Mouse (Mus musculus): ENCODE results near the gene Pms1. TPM values are rescaled to one million over a fixed set of nuclear protein-coding genes. Genes with fewer than 3 reads are reported as not detected.
"Not testable (repeated sequence)": the region's sequence is repeated elsewhere in the genome, so short reads cannot be mapped to it uniquely, and the experiment has no call there.

The Pms1 gene
- 2.6 and 3.1 TPM in 2 replicates for polyA plus RNA-seq (2015; fragmentation: Nextera tagmentation; extraction: Ambion mirVana)

GRCm38 (mm10) chr1:53296581-53297383, at the start of gene Pms1, which contains the start of the genes Ormdl1 and Gm28778:
TSS of gene Pms1 (minus strand) at chr1:53297018.
TSS of gene Ormdl1 (plus strand) at chr1:53297095.
TSS of gene Gm28778 (plus strand) at chr1:53297111.
- Histone ChIP-seq H3K4me2 (ENCODE audit: low read depth, low read length) (peak within 1 kb of the TSS; percentile 83), H3K4me3 (ENCODE audit: low read depth, low read length) (peak within 1 kb of the TSS; percentile 71), H3K36me3 (replicated peaks; ENCODE audit: insufficient read depth, low read length) (peaks cover 8% of the 10 kb centered on the region; the same call in 1 of the 2 replicates), H3K9me3 (ENCODE audit: low read length) (no peaks in the 10 kb centered on the region), H3K27me3 (ENCODE audit: insufficient read depth, low read length) (no peaks in the 10 kb centered on the region), H3K9ac (replicated peaks) (peak within 1 kb of the TSS; percentile 81), H3K4me1 (ENCODE audit: insufficient read depth) (peaks cover 5% of the 10 kb centered on the region), H3K27ac (ENCODE audit: low read depth) (peak within 1 kb of the TSS; percentile 82)
- DNase-seq (peak; percentile 95), ATAC-seq (peak; percentile 100)
- no peak for TF ChIP-seq EP300 (IDR thresholded peaks at IDR 0.05; ENCODE audit: low read depth)
- TF ChIP-seq CTCF (IDR thresholded peaks at IDR 0.05; ENCODE audit: low read depth), result peak; percentile 28
- under 1% methylated on average over 66 of the region's 66 CpGs for WGBS (ENCODE audit: insufficient replicate concordance)

GRCm38 (mm10) chr1:53341071-53341470, 44.3 kb upstream of the Pms1 start:
- WGBS (ENCODE audit: insufficient replicate concordance), result 92% methylated on average over 2 of the region's 2 CpGs

GRCm38 (mm10) chr1:53337403-53337802, 40.6 kb upstream of the Pms1 start:
- not testable (repeated sequence) for ATAC-seq; DNase-seq; H3K4me2 ChIP-seq (ENCODE audit: low read depth, low read length); H3K36me3 ChIP-seq (replicated peaks; ENCODE audit: insufficient read depth, low read length); H3K9me3 ChIP-seq (ENCODE audit: low read length); H3K27ac ChIP-seq (ENCODE audit: low read depth); H3K4me1 ChIP-seq (ENCODE audit: insufficient read depth); H3K27me3 ChIP-seq (ENCODE audit: insufficient read depth, low read length); H3K9ac ChIP-seq (replicated peaks); H3K4me3 ChIP-seq (ENCODE audit: low read depth, low read length)
- WGBS (ENCODE audit: insufficient replicate concordance), result 59% methylated on average over 2 of the region's 2 CpGs

More at GRCm38 (mm10) chr1:53341071-53341470, 44.3 kb upstream of the Pms1 start:
- Histone ChIP-seq H3K4me3 (ENCODE audit: low read depth, low read length) (no peak overlapping the region), H3K36me3 (replicated peaks; ENCODE audit: insufficient read depth, low read length) (peaks cover 20% of the 10 kb centered on the region), H3K4me2 (ENCODE audit: low read depth, low read length) (no peak overlapping the region), H3K4me1 (ENCODE audit: insufficient read depth) (no peaks in the 10 kb centered on the region), H3K27me3 (ENCODE audit: insufficient read depth, low read length) (no peaks in the 10 kb centered on the region), H3K9ac (replicated peaks) (no peak overlapping the region), H3K9me3 (ENCODE audit: low read length) (no peaks in the 10 kb centered on the region), H3K27ac (ENCODE audit: low read depth) (no peak overlapping the region)
- ATAC-seq (peak; percentile 31; the same call in 1 of the 2 replicates), DNase-seq (no peak)
- TF ChIP-seq CTCF (IDR thresholded peaks at IDR 0.05; ENCODE audit: low read depth), result no peak
- TF ChIP-seq EP300 (IDR thresholded peaks at IDR 0.05; ENCODE audit: low read depth), result 0 out of 2 replicates have a peak, but pooled peaks have one; percentile 10

GRCm38 (mm10) chr1:53335465-53335864, 38.6 kb upstream of the Pms1 start:
- H3K36me3 ChIP-seq (replicated peaks; ENCODE audit: insufficient read depth, low read length), result no peaks in the 10 kb centered on the region
- H3K9me3 ChIP-seq (ENCODE audit: low read length), result no peaks in the 10 kb centered on the region
- ATAC-seq, result no peak
- H3K9ac ChIP-seq (replicated peaks), result no peak overlapping the region
- TF ChIP-seq EP300 (IDR thresholded peaks at IDR 0.05; ENCODE audit: low read depth) (no peak), CTCF (IDR thresholded peaks at IDR 0.05; ENCODE audit: low read depth) (no peak)
- no peak overlapping the region for H3K4me2 ChIP-seq (ENCODE audit: low read depth, low read length)
- no peaks in the 10 kb centered on the region for H3K4me1 ChIP-seq (ENCODE audit: insufficient read depth)
- H3K27ac ChIP-seq (ENCODE audit: low read depth), result no peak overlapping the region
- H3K4me3 ChIP-seq (ENCODE audit: low read depth, low read length), result no peak overlapping the region
- H3K27me3 ChIP-seq (ENCODE audit: insufficient read depth, low read length), result no peaks in the 10 kb centered on the region
- DNase-seq, result no peak

- 34% methylated on average over 5 of the region's 5 CpGs for WGBS (ENCODE audit: insufficient replicate concordance)
- not testable (repeated sequence) for H3K9me3 ChIP-seq (ENCODE audit: low read length)
Measured at GRCm38 (mm10) chr1:53333527-53333926, 36.7 kb upstream of the Pms1 start.

GRCm38 (mm10) chr1:53324827-53325494, 28.1 kb upstream of the Pms1 start:
- DNase-seq (no peak), ATAC-seq (no peak)
- no peak overlapping the region for H3K27ac ChIP-seq (ENCODE audit: low read depth)
- no peaks in the 10 kb centered on the region for H3K4me1 ChIP-seq (ENCODE audit: insufficient read depth)
- no peaks in the 10 kb centered on the region for H3K9me3 ChIP-seq (ENCODE audit: low read length)
- H3K27me3 ChIP-seq (ENCODE audit: insufficient read depth, low read length), result no peaks in the 10 kb centered on the region
- no peak overlapping the region for H3K4me2 ChIP-seq (ENCODE audit: low read depth, low read length)
- no peak overlapping the region for H3K4me3 ChIP-seq (ENCODE audit: low read depth, low read length)
- TF ChIP-seq CTCF (IDR thresholded peaks at IDR 0.05; ENCODE audit: low read depth), result no peak
- no peak for TF ChIP-seq EP300 (IDR thresholded peaks at IDR 0.05; ENCODE audit: low read depth)
- peaks cover 7% of the 10 kb centered on the region; the same call in 1 of the 2 replicates for H3K36me3 ChIP-seq (replicated peaks; ENCODE audit: insufficient read depth, low read length)
- 85% methylated on average over 5 of the region's 5 CpGs for WGBS (ENCODE audit: insufficient replicate concordance)
- H3K9ac ChIP-seq (replicated peaks), result no peak overlapping the region

More at GRCm38 (mm10) chr1:53333527-53333926, 36.7 kb upstream of the Pms1 start:
- not testable (repeated sequence) for H3K4me2 ChIP-seq (ENCODE audit: low read depth, low read length); DNase-seq; H3K4me3 ChIP-seq (ENCODE audit: low read depth, low read length); H3K27ac ChIP-seq (ENCODE audit: low read depth); H3K27me3 ChIP-seq (ENCODE audit: insufficient read depth, low read length); H3K4me1 ChIP-seq (ENCODE audit: insufficient read depth); ATAC-seq; H3K36me3 ChIP-seq (replicated peaks; ENCODE audit: insufficient read depth, low read length); H3K9ac ChIP-seq (replicated peaks)

Data from liver, postnatal 0 days (tissue).